Mouse (Mus musculus) ovary, postnatal 14 days (tissue): ENCODE results near the gene Ndufb4.
"Not testable (repeated sequence)": the region's sequence is repeated elsewhere in the genome, so short reads cannot be mapped to it uniquely, and the experiment has no call there.

ENCODE experiments used
- DNase-seq: peaks from one replicate; pipeline ENCODE4 v3.0.0; 2022; ENCODE audit warnings: low spot score

Gene Ndufb4

GRCm38 (mm10) chr16:37677586-37677985 is 23.3 kb upstream of the Ndufb4 start:
- no peak for DNase-seq

GRCm38 (mm10) chr16:37676677-37677072 is 22.4 kb upstream of the Ndufb4 start:
- DNase-seq: no peak

GRCm38 (mm10) chr16:37676024-37676676 is 21.9 kb upstream of the Ndufb4 start:
- no peak for DNase-seq

GRCm38 (mm10) chr16:37675326-37675725 is 21.1 kb upstream of the Ndufb4 start:
- no peak for DNase-seq

GRCm38 (mm10) chr16:37670666-37671283 is 16.5 kb upstream of the Ndufb4 start:
- DNase-seq: no peak

- DNase-seq: no peak
Observed at GRCm38 (mm10) chr16:37665394-37665935, 11.2 kb upstream of the Ndufb4 start.

- no peak for DNase-seq
Observed at GRCm38 (mm10) chr16:37663643-37664459, 9.6 kb upstream of the Ndufb4 start.

- DNase-seq: no peak
Observed at GRCm38 (mm10) chr16:37656796-37657195, 2.5 kb upstream of the Ndufb4 start.

- no peak for DNase-seq
Observed at GRCm38 (mm10) chr16:37655756-37656347, 1.6 kb upstream of the Ndufb4 start.

GRCm38 (mm10) chr16:37654831-37655455 is 690 bp upstream of the Ndufb4 start:
- DNase-seq: no peak

GRCm38 (mm10) chr16:37653058-37653457 is 1.2 kb downstream of the Ndufb4 start:
- no peak for DNase-seq

- no peak for DNase-seq
Observed at GRCm38 (mm10) chr16:37652654-37653053, 1.6 kb downstream of the Ndufb4 start.

GRCm38 (mm10) chr16:37651467-37651866 is 2.8 kb downstream of the Ndufb4 start:
- DNase-seq: no peak

- DNase-seq: no peak
Observed at GRCm38 (mm10) chr16:37649068-37649467, 5.2 kb downstream of the Ndufb4 start.

GRCm38 (mm10) chr16:37647936-37648335 is 6.3 kb downstream of the Ndufb4 start:
- no peak for DNase-seq

GRCm38 (mm10) chr16:37647067-37647466 is 7.2 kb downstream of the Ndufb4 start:
- no peak for DNase-seq

- no peak for DNase-seq
Observed at GRCm38 (mm10) chr16:37645799-37646198, 8.5 kb downstream of the Ndufb4 start.

- no peak for DNase-seq
Observed at GRCm38 (mm10) chr16:37645211-37645610, 9.0 kb downstream of the Ndufb4 start.

GRCm38 (mm10) chr16:37644486-37644885 is 9.8 kb downstream of the Ndufb4 start:
- DNase-seq: no peak

- DNase-seq: not testable (repeated sequence)
Observed at GRCm38 (mm10) chr16:37640522-37640921, 13.7 kb downstream of the Ndufb4 start.

GRCm38 (mm10) chr16:37637802-37638201 is 16.5 kb downstream of the Ndufb4 start:
- no peak for DNase-seq

GRCm38 (mm10) chr16:37636107-37636506 is 18.1 kb downstream of the Ndufb4 start:
- DNase-seq: no peak
